In the genomic region with DNA sequence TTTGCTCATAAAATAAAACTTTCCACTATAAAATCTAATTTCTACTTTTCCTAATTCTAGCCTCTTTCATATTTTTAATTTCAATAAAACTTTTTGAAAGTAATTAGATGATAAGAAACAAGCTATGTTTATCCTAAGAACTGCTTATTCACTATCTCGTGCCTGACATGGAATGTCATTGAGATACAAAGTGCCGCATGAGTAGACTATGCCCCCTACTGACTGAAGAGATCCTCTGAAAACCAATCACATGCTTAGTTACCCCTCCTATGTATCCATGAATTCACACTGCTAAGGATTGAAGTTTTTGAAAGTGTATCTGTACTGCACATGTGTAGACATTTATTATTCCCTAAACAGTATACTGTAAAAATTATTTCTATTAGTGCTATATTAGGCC, we compare ENCODE assay signal across 11 mouse cellular contexts. TPM values are rescaled to one million over a fixed set of nuclear protein-coding genes. Genes with fewer than 3 reads are reported as not detected.
A peak's percentile ranks its signal among the peaks of the same experiment; 100 is the strongest.
DNase-seq lines count a peak whose midpoint lies in the region; ATAC-seq and TF ChIP-seq lines count a peak whose summit lies in the region.
"Had no signal": no experiment of that assay in that cellular context is flagged by ENCODE, and none has a peak within 500 bp of the region (broad histone marks: within the 10 kb centered on the region; RNA-seq: fewer than 3 reads in every experiment).

No protein-coding gene starts in this region.

- H3K27ac ChIP-seq in heart, embryonic 13.5 days (replicated peaks) = peak overlapping the region; percentile 81; the same call in 1 of the 2 replicates
- H3K27ac ChIP-seq in midbrain, postnatal 0 days (ENCODE audit: low read depth, low read length) = no peak overlapping the region
- H3K27ac ChIP-seq in midbrain, embryonic 10.5 days (replicated peaks) = no peak overlapping the region

- peaks cover 12% of the 10 kb centered on the region for H3K4me1 ChIP-seq in heart, embryonic 13.5 days
- no peaks in the 10 kb centered on the region for H3K4me1 ChIP-seq in midbrain, postnatal 0 days (ENCODE audit: insufficient read depth, low read length)
- no peaks in the 10 kb centered on the region for H3K4me1 ChIP-seq in midbrain, embryonic 10.5 days

- H3K4me2 ChIP-seq in heart, embryonic 13.5 days = no peak overlapping the region
- no peak overlapping the region for H3K4me2 ChIP-seq in midbrain, postnatal 0 days (ENCODE audit: low read depth, low read length, poor library complexity, severe bottlenecking)

- no peak for DNase-seq in heart, postnatal 10 days
- no peak for DNase-seq in midbrain, postnatal 0 days (ENCODE audit: low spot score)
- no peak for DNase-seq in midbrain, embryonic 10.5 days (ENCODE audit: low spot score)
- peak; percentile 25 for DNase-seq in thymus, postnatal 25 days
- DNase-seq in frontal cortex, postnatal 36 days (ENCODE audit: low spot score in 2 of 2) = no peak
- DNase-seq in ovary, postnatal 14 days (ENCODE audit: low spot score) = no peak
- DNase-seq: cerebellum, adult 11 months had no signal

- WGBS in heart, embryonic 13.5 days = 7% methylated on average over 2 of the region's 2 CpGs
- 20% methylated on average over 2 of the region's 2 CpGs for WGBS in midbrain, postnatal 0 days
- 52% methylated on average over 2 of the region's 2 CpGs for WGBS in midbrain, embryonic 10.5 days

- H3K36me3 ChIP-seq in heart, embryonic 13.5 days = peaks cover 35% of the 10 kb centered on the region
- peaks cover 10% of the 10 kb centered on the region; the same call in 1 of the 2 replicates for H3K36me3 ChIP-seq in midbrain, postnatal 0 days (ENCODE audit: insufficient read depth, low read length)
- peaks cover 17% of the 10 kb centered on the region for H3K36me3 ChIP-seq in midbrain, embryonic 10.5 days

- H3K27me3 ChIP-seq in heart, embryonic 13.5 days (replicated peaks) = no peaks in the 10 kb centered on the region
- no peaks in the 10 kb centered on the region for H3K27me3 ChIP-seq in midbrain, postnatal 0 days (ENCODE audit: insufficient read depth, low read length)
- no peaks in the 10 kb centered on the region for H3K27me3 ChIP-seq in midbrain, embryonic 10.5 days (ENCODE audit: low read depth, poor library complexity, severe bottlenecking)

- no peak overlapping the region for H3K9ac ChIP-seq in heart, embryonic 13.5 days
- no peak overlapping the region for H3K9ac ChIP-seq in midbrain, postnatal 0 days (replicated peaks; ENCODE audit: low read length, poor library complexity, severe bottlenecking)

- intact Hi-C loops in heart, postnatal 10 days (cut with DNase I) = loop anchor here (10.0 kb wide), 1 partner anchor 201 kb away; no protein-coding TSS in a partner anchor

- peak; percentile 49; the same call in 1 of the 2 replicates for TF ChIP-seq CTCF in midbrain, postnatal 0 days (IDR thresholded peaks at IDR 0.05)

- H3K4me3 ChIP-seq in heart, embryonic 13.5 days = no peak overlapping the region
- H3K4me3 ChIP-seq in midbrain, postnatal 0 days (ENCODE audit: low read depth, low read length) = no peak overlapping the region
- no peak overlapping the region for H3K4me3 ChIP-seq in midbrain, embryonic 10.5 days

- no peaks in the 10 kb centered on the region for H3K9me3 ChIP-seq in heart, embryonic 13.5 days
- no peaks in the 10 kb centered on the region for H3K9me3 ChIP-seq in midbrain, postnatal 0 days (ENCODE audit: low read length)
- H3K9me3 ChIP-seq in midbrain, embryonic 10.5 days (replicated peaks) = no peaks in the 10 kb centered on the region

- no peak for ATAC-seq in heart, embryonic 13.5 days (ENCODE audit: extremely low read depth, insufficient number of reproducible peaks, low FRiP score, low TSS enrichment)
- ATAC-seq in midbrain, postnatal 0 days (ENCODE audit: low FRiP score) = no peak
- ATAC-seq in common myeloid progenitor, adult 5-6 weeks (replicated peaks; ENCODE audit: low read depth, poor library complexity, severe bottlenecking) = 0 out of 2 replicates have a peak, but pooled peaks have one; percentile 50

RNA-seq across cellular contexts. Expression of gene Ube2d2b, which starts 36.0 kb away (rescaled TPM):
- 0.13 and 0.20 TPM in 2 replicates for polyA plus RNA-seq in heart, embryonic 13.5 days (2015; fragmentation: Nextera tagmentation; extraction: Ambion mirVana)
- not detected for total RNA-seq in heart, postnatal 10 days (2021)
- total RNA-seq in midbrain, postnatal 0 days (2014; rRNA removed) = not detected in 2 replicates
- polyA plus RNA-seq in midbrain, postnatal 0 days (2015; fragmentation: Nextera tagmentation; extraction: Ambion mirVana) = 0.09 TPM in 1 of 2 replicates, not detected in the other
- 0.12 and 0.17 TPM in 2 replicates for polyA plus RNA-seq in midbrain, embryonic 10.5 days (2016; fragmentation: Nextera tagmentation; extraction: Ambion mirVana)
- not detected in 2 replicates for total RNA-seq in common myeloid progenitor, adult 5-6 weeks (2017)
- total RNA-seq: heart, postnatal 25 days; layer of hippocampus, adult 18-20 months had no signal
